Mouse (Mus musculus): ENCODE data around the gene Zfp280c. TPM values are rescaled to one million over a fixed set of nuclear protein-coding genes. Genes with fewer than 3 reads are reported as not detected.

Zfp280c gene
- 7.2 and 7.6 TPM in 2 replicates for polyA plus RNA-seq (2014; fragmentation: Nextera tagmentation; extraction: Ambion mirVana)

GRCm38 (mm10) chrX:48594099-48594760 lies at the start of gene Zfp280c:
TSS of gene Zfp280c (minus strand) at chrX:48594504.
- Histone ChIP-seq H3K36me3 (ENCODE audit: control insufficient read depth, insufficient read depth, low read length) (peaks cover 21% of the 10 kb centered on the region), H3K27ac (replicated peaks in 1 of 2; ENCODE audit: control insufficient read depth in 1 of 2, insufficient read depth in 1 of 2, low read depth in 2 of 2, low read length in 2 of 2) (peak within 1 kb of the TSS; percentile 80 to 81), H3K4me1 (ENCODE audit: control insufficient read depth in 2 of 2, insufficient read depth in 2 of 2, low read length in 2 of 2) (no peaks in the 10 kb centered on the region), H3K4me2 (ENCODE audit: low read length) (peak within 1 kb of the TSS; percentile 67), H3K9ac (ENCODE audit: low read length) (peak within 1 kb of the TSS; percentile 79), H3K4me3 (ENCODE audit: control insufficient read depth in 1 of 2, insufficient read depth in 1 of 2, low read depth in 1 of 2, low read length in 2 of 2) (peak within 1 kb of the TSS; percentile 69 to 78), H3K9me3 (ENCODE audit: control insufficient read depth, low read length) (no peaks in the 10 kb centered on the region), H3K27me3 (ENCODE audit: control insufficient read depth, insufficient read depth, low read length) (no peaks in the 10 kb centered on the region)
- peak; percentile 68 for ATAC-seq (ENCODE audit: insufficient number of reproducible peaks, insufficient read depth, low FRiP score, low read depth)
- WGBS, result 18% methylated on average over 30 of the region's 45 CpGs

DNA sequence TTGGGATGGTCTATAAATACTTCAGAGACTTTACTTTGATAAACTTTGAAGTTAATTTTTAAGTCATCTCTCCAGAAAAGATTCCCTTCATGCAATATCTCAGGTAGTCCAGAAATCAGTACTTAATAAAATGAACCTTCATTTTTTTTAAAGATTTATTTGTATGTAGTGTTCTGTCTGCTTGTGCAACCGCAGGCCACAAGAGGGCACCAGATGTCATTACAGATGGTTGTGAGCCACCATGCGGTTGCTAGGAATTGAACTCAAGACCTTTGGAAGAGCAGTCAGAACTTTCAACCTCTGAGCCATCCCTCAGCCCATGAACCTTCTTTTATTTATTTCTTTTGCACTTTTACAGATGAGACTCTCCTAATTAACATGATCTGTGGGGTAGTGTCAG lies 42.7 kb upstream of the Zfp280c start:
- no peak overlapping the region for H3K4me2 ChIP-seq (ENCODE audit: low read length)
- H3K4me1 ChIP-seq (ENCODE audit: control insufficient read depth in 2 of 2, insufficient read depth in 2 of 2, low read length in 2 of 2), result no peaks in the 10 kb centered on the region
- H3K36me3 ChIP-seq (ENCODE audit: control insufficient read depth, insufficient read depth, low read length), result 0 out of 2 replicates have a peak, but pooled peaks cover 8% of the 10 kb centered on the region
- ATAC-seq (ENCODE audit: insufficient number of reproducible peaks, insufficient read depth, low FRiP score, low read depth), result no peak
- WGBS, result 65% methylated on average over 2 of the region's 2 CpGs
- H3K27me3 ChIP-seq (ENCODE audit: control insufficient read depth, insufficient read depth, low read length), result no peaks in the 10 kb centered on the region
- no peak overlapping the region for H3K27ac ChIP-seq (replicated peaks in 1 of 2; ENCODE audit: control insufficient read depth in 1 of 2, insufficient read depth in 1 of 2, low read depth in 2 of 2, low read length in 2 of 2)
- H3K4me3 ChIP-seq (ENCODE audit: control insufficient read depth in 1 of 2, insufficient read depth in 1 of 2, low read depth in 1 of 2, low read length in 2 of 2), result no peak overlapping the region
- H3K9me3 ChIP-seq (ENCODE audit: control insufficient read depth, low read length), result no peaks in the 10 kb centered on the region
- no peak overlapping the region for H3K9ac ChIP-seq (ENCODE audit: low read length)

DNA sequence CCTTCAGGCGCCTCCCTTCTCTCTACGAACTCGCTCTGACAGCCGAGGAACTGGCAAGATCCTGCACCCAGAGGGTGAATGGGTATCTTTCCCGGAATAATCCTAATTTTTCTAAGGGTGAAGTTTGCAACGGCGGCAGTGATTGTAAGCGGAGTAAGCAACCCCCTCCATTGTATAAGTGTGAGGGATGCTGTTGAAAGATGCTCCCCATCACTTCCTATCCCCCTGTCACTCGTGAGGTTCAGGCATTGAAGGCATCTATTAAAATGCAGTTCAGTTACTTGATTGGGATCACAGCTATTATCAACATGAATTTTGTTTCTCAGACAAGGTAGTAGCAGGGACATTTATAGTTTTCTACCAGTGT lies 29.7 kb upstream of the Zfp280c start:
- Histone ChIP-seq H3K27me3 (ENCODE audit: control insufficient read depth, insufficient read depth, low read length) (no peaks in the 10 kb centered on the region), H3K4me1 (ENCODE audit: control insufficient read depth in 2 of 2, insufficient read depth in 2 of 2, low read length in 2 of 2) (no peaks in the 10 kb centered on the region), H3K4me3 (ENCODE audit: control insufficient read depth in 1 of 2, insufficient read depth in 1 of 2, low read depth in 1 of 2, low read length in 2 of 2) (peak overlapping the region; percentile 59 to 80), H3K27ac (replicated peaks in 1 of 2; ENCODE audit: control insufficient read depth in 1 of 2, insufficient read depth in 1 of 2, low read depth in 2 of 2, low read length in 2 of 2) (0 out of 4 replicates have a peak overlapping the region, but pooled peaks have one; percentile 38 to 54), H3K9ac (ENCODE audit: low read length) (peak overlapping the region; percentile 67), H3K4me2 (ENCODE audit: low read length) (peak overlapping the region; percentile 70), H3K36me3 (ENCODE audit: control insufficient read depth, insufficient read depth, low read length) (no peaks in the 10 kb centered on the region), H3K9me3 (ENCODE audit: control insufficient read depth, low read length) (no peaks in the 10 kb centered on the region)
- ATAC-seq (ENCODE audit: insufficient number of reproducible peaks, insufficient read depth, low FRiP score, low read depth), result no peak
- WGBS, result 18% methylated on average over 9 of the region's 9 CpGs

DNA sequence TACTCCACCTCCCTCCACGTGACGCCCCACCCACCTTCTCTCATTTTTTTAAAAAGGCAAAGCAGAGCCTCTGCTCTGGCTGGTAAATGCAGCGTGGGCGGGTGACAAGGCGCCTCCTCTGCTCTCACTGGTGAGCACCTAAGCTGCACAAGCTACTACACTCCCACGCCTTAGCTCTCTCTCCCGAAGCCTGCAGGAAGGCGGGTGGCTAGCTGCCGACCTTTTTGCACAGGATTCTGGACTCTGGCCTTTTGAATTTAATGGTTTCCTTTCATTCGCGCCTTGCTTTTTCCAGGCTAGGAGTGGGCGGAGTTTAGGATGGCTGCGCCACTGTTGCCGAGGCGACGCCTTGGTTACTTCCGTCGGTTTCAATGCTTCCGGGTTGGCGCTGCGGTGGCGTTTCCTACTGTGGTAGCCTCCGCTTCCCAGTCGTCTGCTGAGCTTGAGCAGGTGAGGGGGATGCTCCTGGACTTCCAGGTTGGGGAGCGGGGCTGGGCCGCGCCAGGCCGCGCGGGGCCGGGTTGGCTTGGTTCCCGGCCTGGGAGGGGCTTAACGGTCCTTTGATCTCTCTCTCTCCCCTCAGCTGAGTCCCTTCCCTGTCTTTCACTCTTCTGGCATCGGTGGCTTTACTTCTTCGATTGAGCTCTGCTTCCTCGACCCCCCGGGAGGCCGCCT lies 29.2 kb upstream of the Zfp280c start, which contains the start of gene Slc25a14:
Gene Slc25a14 (plus strand): TSS at position 35 of the 675 bp plus-strand sequence.
- 13% methylated on average over 37 of the region's 38 CpGs for WGBS

GRCm38 (mm10) chrX:48623049-48623378 lies 28.7 kb upstream of the Zfp280c start:
- Histone ChIP-seq H3K9ac (ENCODE audit: low read length) (peak overlapping the region; percentile 67), H3K4me1 (ENCODE audit: control insufficient read depth in 2 of 2, insufficient read depth in 2 of 2, low read length in 2 of 2) (no peaks in the 10 kb centered on the region), H3K4me3 (ENCODE audit: control insufficient read depth in 1 of 2, insufficient read depth in 1 of 2, low read depth in 1 of 2, low read length in 2 of 2) (peak overlapping the region; percentile 59 to 80), H3K36me3 (ENCODE audit: control insufficient read depth, insufficient read depth, low read length) (no peaks in the 10 kb centered on the region), H3K27me3 (ENCODE audit: control insufficient read depth, insufficient read depth, low read length) (no peaks in the 10 kb centered on the region), H3K9me3 (ENCODE audit: control insufficient read depth, low read length) (no peaks in the 10 kb centered on the region), H3K4me2 (ENCODE audit: low read length) (peak overlapping the region; percentile 70), H3K27ac (replicated peaks in 1 of 2; ENCODE audit: control insufficient read depth in 1 of 2, insufficient read depth in 1 of 2, low read depth in 2 of 2, low read length in 2 of 2) (peak overlapping the region; percentile 38 to 54; a peak in 3 of 4 replicates)
- ATAC-seq (ENCODE audit: insufficient number of reproducible peaks, insufficient read depth, low FRiP score, low read depth), result no peak
- 26% methylated on average over 4 of the region's 4 CpGs for WGBS

More for the DNA sequence above, 29.2 kb upstream of the Zfp280c start, which contains the start of gene Slc25a14:
- H3K9ac ChIP-seq (ENCODE audit: low read length), result peak within 1 kb of the TSS; percentile 67
- no peaks in the 10 kb centered on the region for H3K4me1 ChIP-seq (ENCODE audit: control insufficient read depth in 2 of 2, insufficient read depth in 2 of 2, low read length in 2 of 2)
- no peaks in the 10 kb centered on the region for H3K36me3 ChIP-seq (ENCODE audit: control insufficient read depth, insufficient read depth, low read length)
- peak; percentile 78 for ATAC-seq (ENCODE audit: insufficient number of reproducible peaks, insufficient read depth, low FRiP score, low read depth)
- peak within 1 kb of the TSS; percentile 70 for H3K4me2 ChIP-seq (ENCODE audit: low read length)
- no peaks in the 10 kb centered on the region for H3K9me3 ChIP-seq (ENCODE audit: control insufficient read depth, low read length)
- no peaks in the 10 kb centered on the region for H3K27me3 ChIP-seq (ENCODE audit: control insufficient read depth, insufficient read depth, low read length)
- peak within 1 kb of the TSS; percentile 59 to 80 for H3K4me3 ChIP-seq (ENCODE audit: control insufficient read depth in 1 of 2, insufficient read depth in 1 of 2, low read depth in 1 of 2, low read length in 2 of 2)
- peak within 1 kb of the TSS; percentile 38 to 54 for H3K27ac ChIP-seq (replicated peaks in 1 of 2; ENCODE audit: control insufficient read depth in 1 of 2, insufficient read depth in 1 of 2, low read depth in 2 of 2, low read length in 2 of 2)

- H3K36me3 ChIP-seq (ENCODE audit: control insufficient read depth, insufficient read depth, low read length), result no peaks in the 10 kb centered on the region
- no peaks in the 10 kb centered on the region for H3K27me3 ChIP-seq (ENCODE audit: control insufficient read depth, insufficient read depth, low read length)
- H3K4me1 ChIP-seq (ENCODE audit: control insufficient read depth in 2 of 2, insufficient read depth in 2 of 2, low read length in 2 of 2), result no peaks in the 10 kb centered on the region
- no peak overlapping the region for H3K4me3 ChIP-seq (ENCODE audit: control insufficient read depth in 1 of 2, insufficient read depth in 1 of 2, low read depth in 1 of 2, low read length in 2 of 2)
- 50% methylated on average over 2 of the region's 2 CpGs for WGBS
- no peak overlapping the region for H3K27ac ChIP-seq (replicated peaks in 1 of 2; ENCODE audit: control insufficient read depth in 1 of 2, insufficient read depth in 1 of 2, low read depth in 2 of 2, low read length in 2 of 2)
- H3K9ac ChIP-seq (ENCODE audit: low read length), result no peak overlapping the region
- H3K9me3 ChIP-seq (ENCODE audit: control insufficient read depth, low read length), result no peaks in the 10 kb centered on the region
- no peak overlapping the region for H3K4me2 ChIP-seq (ENCODE audit: low read length)
- ATAC-seq (ENCODE audit: insufficient number of reproducible peaks, insufficient read depth, low FRiP score, low read depth), result no peak
Observed at GRCm38 (mm10) chrX:48604872-48605271, 10.6 kb upstream of the Zfp280c start.

GRCm38 (mm10) chrX:48596906-48597305 lies 2.6 kb upstream of the Zfp280c start:
- WGBS, result 58% methylated on average over 5 of the region's 5 CpGs
- Histone ChIP-seq H3K4me3 (ENCODE audit: control insufficient read depth in 1 of 2, insufficient read depth in 1 of 2, low read depth in 1 of 2, low read length in 2 of 2) (no peak overlapping the region), H3K36me3 (ENCODE audit: control insufficient read depth, insufficient read depth, low read length) (no peaks in the 10 kb centered on the region), H3K27me3 (ENCODE audit: control insufficient read depth, insufficient read depth, low read length) (no peaks in the 10 kb centered on the region), H3K9me3 (ENCODE audit: control insufficient read depth, low read length) (no peaks in the 10 kb centered on the region), H3K4me1 (ENCODE audit: control insufficient read depth in 2 of 2, insufficient read depth in 2 of 2, low read length in 2 of 2) (no peaks in the 10 kb centered on the region), H3K27ac (replicated peaks in 1 of 2; ENCODE audit: control insufficient read depth in 1 of 2, insufficient read depth in 1 of 2, low read depth in 2 of 2, low read length in 2 of 2) (no peak overlapping the region), H3K4me2 (ENCODE audit: low read length) (no peak overlapping the region), H3K9ac (ENCODE audit: low read length) (no peak overlapping the region)
- ATAC-seq (ENCODE audit: insufficient number of reproducible peaks, insufficient read depth, low FRiP score, low read depth), result no peak

Measured in heart, embryonic 14.5 days (tissue).